8 mouse cellular contexts compared by ENCODE assay signal in the genomic region with DNA sequence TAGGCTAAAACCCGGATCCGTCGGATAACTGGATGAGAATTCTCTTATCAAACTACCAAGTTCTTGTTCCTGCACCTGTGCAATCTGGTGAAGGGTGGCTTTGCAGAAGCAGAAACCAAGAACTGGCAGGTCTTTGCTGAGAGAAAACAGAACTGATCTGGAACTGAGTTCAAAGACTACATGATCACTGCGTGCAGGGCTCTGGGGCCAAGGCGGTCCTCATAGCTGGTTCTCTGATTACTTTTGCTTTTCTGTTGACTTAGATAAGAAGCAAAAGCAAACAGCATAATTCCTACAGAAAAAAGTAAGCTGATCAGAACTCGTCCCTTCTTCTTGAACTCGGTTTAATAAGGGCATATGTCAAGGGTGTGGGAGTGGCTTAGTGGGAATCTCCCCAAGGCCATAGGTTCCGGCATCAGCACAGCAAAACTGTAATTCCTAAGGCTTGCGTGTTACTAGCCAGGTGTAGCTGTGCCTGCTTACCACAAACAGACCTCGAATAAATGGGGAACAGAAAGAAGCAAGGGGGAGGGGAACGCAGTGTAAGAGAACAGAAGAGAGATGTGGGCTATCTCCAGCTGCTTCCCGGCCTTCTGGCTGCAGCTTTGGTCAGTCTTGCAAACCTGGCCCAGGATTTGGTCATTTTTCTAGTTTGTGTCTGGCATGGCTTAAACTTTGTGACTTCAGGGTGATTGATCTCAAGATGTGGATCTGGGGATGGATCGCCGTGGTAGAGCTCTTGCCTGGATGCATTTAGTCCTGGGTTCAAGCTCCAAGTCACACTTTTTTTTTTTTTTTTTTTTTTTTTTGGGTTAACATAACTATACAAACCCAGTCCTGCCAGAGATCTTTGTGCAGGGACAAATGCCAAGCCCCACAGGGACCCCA. TPM values are rescaled to one million over a fixed set of nuclear protein-coding genes. Genes with fewer than 3 reads are reported as not detected.
DNase-seq lines count a peak whose midpoint lies in the region; ATAC-seq and TF ChIP-seq lines count a peak whose summit lies in the region.

No protein-coding gene starts in this region.

- DNase-seq in spleen, adult 2 months (ENCODE audit: low read depth in 1 of 2, low spot score in 2 of 2), result peak; percentile 36 to 59
- no peak for DNase-seq in right cerebral cortex, postnatal 14 days
- no peak for DNase-seq in embryonic facial prominence, embryonic 10.5 days (ENCODE audit: low spot score)
- no peak for DNase-seq in kidney, adult 18-20 months

- no peak overlapping the region for H3K4me3 ChIP-seq in heart, embryonic 15.5 days
- H3K4me3 ChIP-seq in heart, embryonic 11.5 days (ENCODE audit: low read depth, low read length), result no peak overlapping the region
- H3K4me3 ChIP-seq in intestine, embryonic 15.5 days (replicated peaks), result no peak overlapping the region
- no peak overlapping the region for H3K4me3 ChIP-seq in spleen, adult 2 months (ENCODE audit: extremely low read depth, insufficient read depth, insufficient read length)
- H3K4me3 ChIP-seq in embryonic facial prominence, embryonic 10.5 days, result no peak overlapping the region

- no peaks in the 10 kb centered on the region; the same call in 1 of the 2 replicates for H3K36me3 ChIP-seq in heart, embryonic 15.5 days
- no peaks in the 10 kb centered on the region for H3K36me3 ChIP-seq in heart, embryonic 11.5 days (ENCODE audit: control insufficient read depth, insufficient read depth, low read length)
- H3K36me3 ChIP-seq in intestine, embryonic 15.5 days, result no peaks in the 10 kb centered on the region
- H3K36me3 ChIP-seq in spleen, adult 2 months (ENCODE audit: control insufficient read depth, insufficient read depth, low read length), result no peaks in the 10 kb centered on the region
- H3K36me3 ChIP-seq in embryonic facial prominence, embryonic 10.5 days (replicated peaks), result no peaks in the 10 kb centered on the region

- H3K4me2 ChIP-seq in heart, embryonic 15.5 days, result no peak overlapping the region
- H3K4me2 ChIP-seq in heart, embryonic 11.5 days, result no peak overlapping the region
- H3K4me2 ChIP-seq in intestine, embryonic 15.5 days (replicated peaks), result no peak overlapping the region

- H3K9me3 ChIP-seq in heart, embryonic 15.5 days (replicated peaks), result no peaks in the 10 kb centered on the region
- H3K9me3 ChIP-seq in heart, embryonic 11.5 days (replicated peaks; ENCODE audit: control insufficient read depth, low read length), result no peaks in the 10 kb centered on the region
- no peaks in the 10 kb centered on the region for H3K9me3 ChIP-seq in intestine, embryonic 15.5 days
- no peaks in the 10 kb centered on the region for H3K9me3 ChIP-seq in embryonic facial prominence, embryonic 10.5 days

- no peak for TF ChIP-seq POLR2A in spleen, adult 2 months (IDR thresholded peaks at IDR 0.05; ENCODE audit: low read depth, low read length)

- peaks cover 7% of the 10 kb centered on the region for H3K4me1 ChIP-seq in heart, embryonic 15.5 days (replicated peaks)
- H3K4me1 ChIP-seq in heart, embryonic 11.5 days (ENCODE audit: control insufficient read depth, insufficient read depth, low read length), result peaks cover 4% of the 10 kb centered on the region
- H3K4me1 ChIP-seq in intestine, embryonic 15.5 days (replicated peaks), result 0 out of 2 replicates have a peak, but pooled peaks cover 8% of the 10 kb centered on the region
- peaks cover 12% of the 10 kb centered on the region; the same call in 1 of the 2 replicates for H3K4me1 ChIP-seq in spleen, adult 2 months (ENCODE audit: control insufficient read depth, insufficient read depth, insufficient read length)
- no peaks in the 10 kb centered on the region for H3K4me1 ChIP-seq in embryonic facial prominence, embryonic 10.5 days

- ATAC-seq in heart, embryonic 15.5 days (replicated peaks; ENCODE audit: insufficient number of reproducible peaks, insufficient read depth, low FRiP score, low read depth), result no peak; the same call in 1 of the 2 replicates
- ATAC-seq in heart, embryonic 11.5 days (replicated peaks; ENCODE audit: insufficient number of reproducible peaks, low FRiP score, low TSS enrichment), result no peak
- peak; percentile 72 for ATAC-seq in CD4-positive, CD25-positive, alpha-beta regulatory T cell, adult 4 months
- ATAC-seq in intestine, embryonic 15.5 days, result peak; percentile 77

- no peak for TF ChIP-seq CTCF in spleen, adult 2 months (IDR thresholded peaks at IDR 0.05; ENCODE audit: extremely low read depth, insufficient read depth, insufficient read length, insufficient replicate concordance)

- peak overlapping the region; percentile 55 for H3K27ac ChIP-seq in heart, embryonic 15.5 days
- H3K27ac ChIP-seq in heart, embryonic 11.5 days (ENCODE audit: low read depth, low read length), result no peak overlapping the region
- peak overlapping the region; percentile 56 for H3K27ac ChIP-seq in intestine, embryonic 15.5 days
- H3K27ac ChIP-seq in spleen, adult 2 months (ENCODE audit: insufficient read depth, low read length), result peak overlapping the region; percentile 49
- no peak overlapping the region for H3K27ac ChIP-seq in embryonic facial prominence, embryonic 10.5 days (replicated peaks)

- no peaks in the 10 kb centered on the region for H3K27me3 ChIP-seq in heart, embryonic 15.5 days
- no peaks in the 10 kb centered on the region for H3K27me3 ChIP-seq in heart, embryonic 11.5 days (ENCODE audit: control insufficient read depth, insufficient read depth, low read length)
- no peaks in the 10 kb centered on the region for H3K27me3 ChIP-seq in intestine, embryonic 15.5 days (replicated peaks)
- H3K27me3 ChIP-seq in spleen, adult 2 months (ENCODE audit: control insufficient read depth, insufficient read depth, low read length), result no peaks in the 10 kb centered on the region
- H3K27me3 ChIP-seq in embryonic facial prominence, embryonic 10.5 days (replicated peaks; ENCODE audit: low read depth, poor library complexity, severe bottlenecking), result no peaks in the 10 kb centered on the region

- no peak overlapping the region for H3K9ac ChIP-seq in heart, embryonic 15.5 days
- no peak overlapping the region for H3K9ac ChIP-seq in heart, embryonic 11.5 days (ENCODE audit: low read depth, low read length)
- no peak overlapping the region for H3K9ac ChIP-seq in intestine, embryonic 15.5 days

- 69% methylated on average over 14 of the region's 14 CpGs for WGBS in heart, embryonic 15.5 days
- 73% methylated on average over 14 of the region's 14 CpGs for WGBS in heart, embryonic 11.5 days (ENCODE audit: insufficient replicate concordance)
- 59% methylated on average over 14 of the region's 14 CpGs for WGBS in intestine, embryonic 15.5 days
- 11% methylated on average over 14 of the region's 14 CpGs for WGBS in spleen, adult 2 months
- WGBS in embryonic facial prominence, embryonic 10.5 days, result 85% methylated on average over 14 of the region's 14 CpGs

RNA-seq across cellular contexts. Expression of a gene that starts 21.8 kb away (rescaled TPM):
- polyA plus RNA-seq in heart, embryonic 15.5 days (2015; fragmentation: Nextera tagmentation; extraction: Ambion mirVana), result 31.2 and 33.9 TPM in 2 replicates
- polyA plus RNA-seq in heart, embryonic 11.5 days (2014; fragmentation: Nextera tagmentation; extraction: Ambion mirVana), result 11.5 and 22.6 TPM in 2 replicates
- 10 to 100 TPM in 1 of 2 experiments, 1 to 10 TPM in 1; 7.7 to 10.3 TPM for polyA plus RNA-seq in CD4-positive, CD25-positive, alpha-beta regulatory T cell, adult 4 months (2017; shearing (Covaris generic))
- 101 and 111 TPM in 2 replicates for polyA plus RNA-seq in intestine, embryonic 15.5 days (2015; fragmentation: Nextera tagmentation; extraction: Ambion mirVana)
- 21.0 and 21.4 TPM in 2 replicates for polyA plus RNA-seq in spleen, adult 2 months (2012; rRNA removed)
- 30.9 and 32.0 TPM in 2 replicates for polyA plus RNA-seq in embryonic facial prominence, embryonic 10.5 days (2016; fragmentation: Nextera tagmentation; extraction: Ambion mirVana)

Comparison
In these comparisons a context has a peak if more than half of its experiments do, and no peak if none do; other contexts are left out.
1. H3K27ac ChIP-seq: peak in heart, embryonic 15.5 days (single experiment), intestine, embryonic 15.5 days (single experiment) and spleen, adult 2 months (single experiment); none in heart, embryonic 11.5 days (single experiment) and embryonic facial prominence, embryonic 10.5 days (single experiment).
2. ATAC-seq: peak in CD4-positive, CD25-positive, alpha-beta regulatory T cell, adult 4 months (single experiment) and intestine, embryonic 15.5 days (single experiment); none in heart, embryonic 15.5 days (single experiment) and heart, embryonic 11.5 days (single experiment).
3. DNase-seq: peak in spleen, adult 2 months (2 of 2); none in right cerebral cortex, postnatal 14 days (single experiment), embryonic facial prominence, embryonic 10.5 days (single experiment) and kidney, adult 18-20 months (single experiment).